Mouse (Mus musculus): ENCODE data around the gene Tmem42. TPM values are rescaled to one million over a fixed set of nuclear protein-coding genes. Genes with fewer than 3 reads are reported as not detected.
A peak's percentile ranks its signal among the peaks of the same experiment; 100 is the strongest.

Tmem42 gene
- total and polyA plus RNA-seq, 3 experiments: 12.2 to 15.3 (median 12.9) TPM

- Histone ChIP-seq H3K4me3 (peak overlapping the region; percentile 60), H3K27ac (no peak overlapping the region), H3K36me3 (ENCODE audit: control insufficient read depth, insufficient read depth, low read length) (no peaks in the 10 kb centered on the region), H3K9ac (ENCODE audit: low read depth, low read length) (peak overlapping the region; percentile 29; the same call in 1 of the 2 replicates), H3K79me2 (replicated peaks; ENCODE audit: control insufficient read depth, insufficient read depth, low read length) (no peaks in the 10 kb centered on the region), H3K4me1 (ENCODE audit: control insufficient read depth, insufficient read depth, low read length) (peaks cover 4% of the 10 kb centered on the region), H3K27me3 (ENCODE audit: control insufficient read depth, insufficient read depth, low read length) (no peaks in the 10 kb centered on the region)
- intact Hi-C loops (cut with DNase I): loop anchor here (1.0 to 5.0 kb wide), 3 partner anchors 70 to 217 kb away; partner anchors contain the start of genes 1110059G10Rik, Exosc7, Kif15 and Tcaim
- no peak for TF ChIP-seq CTCF (IDR thresholded peaks at IDR 0.05)
- no peak for TF ChIP-seq EP300 (IDR thresholded peaks at IDR 0.05; ENCODE audit: insufficient read depth, low read depth, low read length)
- TF ChIP-seq POLR2A (IDR thresholded peaks at IDR 0.05; ENCODE audit: insufficient read depth, low read depth, low read length): no peak
- 32% methylated on average over 20 of the region's 24 CpGs for WGBS
- no peak for DNase-seq
These were observed 682 bp downstream of the Tmem42 start for GRCm38 (mm10) chr9:123021636-123022379.

GRCm38 (mm10) chr9:123024201-123024600 lies 3.1 kb downstream of the Tmem42 start:
- Histone ChIP-seq H3K79me2 (replicated peaks; ENCODE audit: control insufficient read depth, insufficient read depth, low read length) (no peaks in the 10 kb centered on the region), H3K36me3 (ENCODE audit: control insufficient read depth, insufficient read depth, low read length) (no peaks in the 10 kb centered on the region), H3K9ac (ENCODE audit: low read depth, low read length) (no peak overlapping the region), H3K4me1 (ENCODE audit: control insufficient read depth, insufficient read depth, low read length) (peaks cover 4% of the 10 kb centered on the region), H3K27me3 (ENCODE audit: control insufficient read depth, insufficient read depth, low read length) (no peaks in the 10 kb centered on the region), H3K4me3 (no peak overlapping the region), H3K27ac (no peak overlapping the region)
- DNase-seq: no peak
- intact Hi-C loops (cut with DNase I): loop anchor here (5.0 kb wide), 2 partner anchors 72 to 88 kb away; partner anchors contain the start of genes 1110059G10Rik, Exosc7, Kif15 and Zdhhc3
- TF ChIP-seq POLR2A (IDR thresholded peaks at IDR 0.05; ENCODE audit: insufficient read depth, low read depth, low read length) (no peak), CTCF (IDR thresholded peaks at IDR 0.05) (no peak)
- 94% methylated on average over 2 of the region's 2 CpGs for WGBS

- Histone ChIP-seq H3K36me3 (ENCODE audit: control insufficient read depth, insufficient read depth, low read length) (no peaks in the 10 kb centered on the region), H3K9ac (ENCODE audit: low read depth, low read length) (no peak overlapping the region), H3K27ac (no peak overlapping the region), H3K4me3 (no peak overlapping the region), H3K27me3 (ENCODE audit: control insufficient read depth, insufficient read depth, low read length) (no peaks in the 10 kb centered on the region), H3K79me2 (replicated peaks; ENCODE audit: control insufficient read depth, insufficient read depth, low read length) (no peaks in the 10 kb centered on the region), H3K4me1 (ENCODE audit: control insufficient read depth, insufficient read depth, low read length) (no peaks in the 10 kb centered on the region)
- WGBS: 67% methylated on average over 13 of the region's 13 CpGs
- no peak for TF ChIP-seq POLR2A (IDR thresholded peaks at IDR 0.05; ENCODE audit: insufficient read depth, low read depth, low read length)
- no peak for TF ChIP-seq EP300 (IDR thresholded peaks at IDR 0.05; ENCODE audit: insufficient read depth, low read depth, low read length)
- intact Hi-C loops (cut with DNase I): no loop called here
- DNase-seq: no peak
These were observed 10.5 kb downstream of the Tmem42 start for GRCm38 (mm10) chr9:123031496-123032246.

GRCm38 (mm10) chr9:123034426-123034825 lies 13.3 kb downstream of the Tmem42 start, which contains the start of gene Tgm4:
Gene Tgm4 (plus strand): TSS chr9:123034726.
- no peaks in the 10 kb centered on the region for H3K36me3 ChIP-seq (ENCODE audit: control insufficient read depth, insufficient read depth, low read length)
- peaks cover under 1% of the 10 kb centered on the region; the same call in 1 of the 2 replicates for H3K27me3 ChIP-seq (ENCODE audit: control insufficient read depth, insufficient read depth, low read length)
- H3K4me1 ChIP-seq (ENCODE audit: control insufficient read depth, insufficient read depth, low read length): no peaks in the 10 kb centered on the region
- H3K4me3 ChIP-seq: no peak within 1 kb of the TSS
- no peaks in the 10 kb centered on the region for H3K79me2 ChIP-seq (replicated peaks; ENCODE audit: control insufficient read depth, insufficient read depth, low read length)
- H3K27ac ChIP-seq: no peak within 1 kb of the TSS
- 66% methylated on average over 4 of the region's 4 CpGs for WGBS
- H3K9ac ChIP-seq (ENCODE audit: low read depth, low read length): no peak within 1 kb of the TSS
- no peak for TF ChIP-seq CTCF (IDR thresholded peaks at IDR 0.05)
- no peak for TF ChIP-seq POLR2A (IDR thresholded peaks at IDR 0.05; ENCODE audit: insufficient read depth, low read depth, low read length)
- no peak for TF ChIP-seq EP300 (IDR thresholded peaks at IDR 0.05; ENCODE audit: insufficient read depth, low read depth, low read length)
- no peak for DNase-seq
- intact Hi-C loops (cut with DNase I): no loop called here

GRCm38 (mm10) chr9:123047665-123048064 lies 26.5 kb downstream of the Tmem42 start:
- Histone ChIP-seq H3K4me1 (ENCODE audit: control insufficient read depth, insufficient read depth, low read length) (no peaks in the 10 kb centered on the region), H3K4me3 (no peak overlapping the region), H3K79me2 (replicated peaks; ENCODE audit: control insufficient read depth, insufficient read depth, low read length) (no peaks in the 10 kb centered on the region), H3K27me3 (ENCODE audit: control insufficient read depth, insufficient read depth, low read length) (no peaks in the 10 kb centered on the region), H3K36me3 (ENCODE audit: control insufficient read depth, insufficient read depth, low read length) (no peaks in the 10 kb centered on the region), H3K9ac (ENCODE audit: low read depth, low read length) (no peak overlapping the region), H3K27ac (no peak overlapping the region)
- TF ChIP-seq POLR2A (IDR thresholded peaks at IDR 0.05; ENCODE audit: insufficient read depth, low read depth, low read length) (no peak), CTCF (IDR thresholded peaks at IDR 0.05) (no peak), EP300 (IDR thresholded peaks at IDR 0.05; ENCODE audit: insufficient read depth, low read depth, low read length) (no peak)
- WGBS: 83% methylated on average over 1 of the region's 1 CpGs
- DNase-seq: no peak
- intact Hi-C loops (cut with DNase I): no loop called here

Data from heart, adult 2 months (tissue).